Mouse (Mus musculus) bone marrow macrophage, adult 2 months (primary cell): ENCODE measurements around the gene Nkx1-2.

Experiments
- CTCF ChIP-seq: IDR thresholded peaks from 2 replicates; pipeline ENCODE4 v1.5.1; 2012; ENCODE audit warnings: low read depth, mild to moderate bottlenecking, low read length, moderate library complexity
- POLR2A ChIP-seq: IDR thresholded peaks from 2 replicates; pipeline ENCODE4 v1.6.1; 2012; ENCODE audit warnings: mild to moderate bottlenecking, low read depth, low read length, borderline replicate concordance

GRCm38 (mm10) chr7:132568817-132569216, 30.6 kb downstream of the Nkx1-2 start:
- TF ChIP-seq POLR2A (no peak), CTCF (no peak)
